Mouse (Mus musculus) embryonic facial prominence, embryonic 15.5 days (tissue): Measurements from ENCODE around the gene Birc7. TPM values are rescaled to one million over a fixed set of nuclear protein-coding genes. Genes with fewer than 3 reads are reported as not detected.

Experiments
- ATAC-seq: fragments of 200-750 bp; cut with Nextera tagmentation; 2 replicates; pipeline ENCODE4 v1.8.0; 2017; ENCODE audit warnings: low read depth, moderate TSS enrichment; ENCODE audit not compliant: insufficient number of reproducible peaks, low FRiP score, low TSS enrichment
- H3K27ac ChIP-seq: fragments of 300-500 bp; sonication (generic); replicated peaks from 2 replicates; pipeline ENCODE4 v1.5.1; 2015; ENCODE audit warnings: mild to moderate bottlenecking, inconsistent platforms
- H3K27me3 ChIP-seq: fragments of 300-500 bp; sonication (generic); 2 replicates; pipeline ENCODE4 v1.6.1; 2015; ENCODE audit warnings: inconsistent platforms
- H3K36me3 ChIP-seq: fragments of 300-500 bp; sonication (generic); 2 replicates; pipeline ENCODE4 v1.6.1; 2015; ENCODE audit warnings: mild to moderate bottlenecking, inconsistent platforms
- H3K4me1 ChIP-seq: fragments of 300-500 bp; sonication (generic); 2 replicates; pipeline ENCODE4 v1.6.1; 2015; ENCODE audit warnings: inconsistent platforms
- H3K4me2 ChIP-seq: fragments of 300-500 bp; sonication (generic); replicated peaks from 2 replicates; pipeline ENCODE4 v1.6.1; 2015; ENCODE audit warnings: mild to moderate bottlenecking, inconsistent platforms
- H3K4me3 ChIP-seq: fragments of 300-500 bp; sonication (generic); replicated peaks from 2 replicates; pipeline ENCODE4 v1.5.1; 2015; ENCODE audit warnings: mild to moderate bottlenecking, inconsistent platforms
- H3K9ac ChIP-seq: fragments of 300-500 bp; sonication (generic); 2 replicates; pipeline ENCODE4 v1.6.1; 2015; ENCODE audit warnings: inconsistent platforms
- H3K9me3 ChIP-seq: fragments of 300-500 bp; sonication (generic); replicated peaks from 2 replicates; pipeline ENCODE4 v1.6.1; 2016; ENCODE audit warnings: inconsistent platforms
- WGBS: fragments of 180-500 bp; shearing (Covaris S2); methylation state at CpG from one replicate; pipeline ENCODE4 v1.1.7; 2015; 5-methylcytosine and 5-hydroxymethylcytosine counted together
- polyA plus RNA-seq: library from polyadenylated mRNA; unstranded; fragments of >200 nt; fragmentation: Nextera tagmentation; extraction: Ambion mirVana; gene quantifications from 2 replicates; pipeline ENCODE4 v1.2.1, GENCODE M21; 2015

Birc7 gene
- polyA plus RNA-seq, 1 experiment from 2014 or later = not detected

DNA sequence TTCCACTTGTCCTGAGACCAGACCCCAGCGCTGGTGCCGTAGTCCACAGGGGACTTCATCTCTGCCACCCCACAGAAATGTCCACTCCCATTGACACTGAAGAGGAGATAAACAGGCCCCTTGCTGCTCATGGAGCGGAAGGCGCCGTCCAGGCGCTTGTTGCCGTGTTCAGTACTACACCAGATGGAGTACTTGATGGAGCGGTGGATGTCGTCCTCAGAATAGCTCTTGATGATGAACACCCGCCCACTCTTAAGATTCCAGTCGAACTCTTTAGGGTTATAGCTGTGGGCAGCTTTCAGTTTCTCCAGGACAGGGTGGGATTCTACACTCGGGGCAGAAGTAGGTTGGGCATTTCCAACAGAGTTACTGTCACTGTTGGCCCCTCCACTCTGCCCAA lies 17.9 kb upstream of the Birc7 start:
- Histone ChIP-seq H3K27ac (no peak overlapping the region), H3K9me3 (no peaks in the 10 kb centered on the region), H3K4me3 (no peak overlapping the region), H3K4me2 (no peak overlapping the region), H3K9ac (no peak overlapping the region), H3K36me3 (peaks cover 77% of the 10 kb centered on the region), H3K27me3 (no peaks in the 10 kb centered on the region), H3K4me1 (peaks cover 9% of the 10 kb centered on the region; the same call in 1 of the 2 replicates)
- ATAC-seq = no peak
- WGBS = 93% methylated on average over 12 of the region's 12 CpGs

DNA sequence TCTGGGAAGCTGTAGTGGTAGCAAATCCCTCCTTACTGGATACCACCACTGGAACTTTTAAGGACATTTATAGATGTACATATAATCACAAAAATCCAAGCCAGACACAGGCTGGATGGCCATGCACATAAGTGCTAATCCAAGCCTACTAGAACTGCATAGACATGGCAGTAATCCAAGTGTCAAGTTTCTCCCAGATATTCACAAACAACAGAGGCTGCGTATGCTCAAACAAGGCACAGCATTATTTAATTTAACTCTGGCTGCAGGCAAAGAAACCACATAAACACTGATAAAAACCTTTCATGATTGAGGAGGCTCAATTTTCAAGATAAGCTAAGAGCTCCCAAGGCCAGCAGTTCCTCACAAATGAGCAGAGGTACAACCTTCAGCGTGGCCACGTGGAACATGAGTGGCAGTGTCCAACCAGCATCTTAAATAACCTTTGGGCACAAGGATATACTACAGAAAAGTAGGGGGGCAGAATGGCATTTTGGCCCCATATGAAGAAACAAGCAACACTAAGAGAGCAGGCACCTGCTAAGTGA lies 12.9 kb upstream of the Birc7 start:
- Histone ChIP-seq H3K36me3 (peaks cover 62% of the 10 kb centered on the region), H3K9ac (no peak overlapping the region), H3K9me3 (no peaks in the 10 kb centered on the region), H3K27me3 (no peaks in the 10 kb centered on the region), H3K4me1 (peaks cover 20% of the 10 kb centered on the region), H3K4me2 (no peak overlapping the region), H3K4me3 (no peak overlapping the region), H3K27ac (no peak overlapping the region)
- 45% methylated on average over 3 of the region's 3 CpGs for WGBS
- ATAC-seq = no peak

DNA sequence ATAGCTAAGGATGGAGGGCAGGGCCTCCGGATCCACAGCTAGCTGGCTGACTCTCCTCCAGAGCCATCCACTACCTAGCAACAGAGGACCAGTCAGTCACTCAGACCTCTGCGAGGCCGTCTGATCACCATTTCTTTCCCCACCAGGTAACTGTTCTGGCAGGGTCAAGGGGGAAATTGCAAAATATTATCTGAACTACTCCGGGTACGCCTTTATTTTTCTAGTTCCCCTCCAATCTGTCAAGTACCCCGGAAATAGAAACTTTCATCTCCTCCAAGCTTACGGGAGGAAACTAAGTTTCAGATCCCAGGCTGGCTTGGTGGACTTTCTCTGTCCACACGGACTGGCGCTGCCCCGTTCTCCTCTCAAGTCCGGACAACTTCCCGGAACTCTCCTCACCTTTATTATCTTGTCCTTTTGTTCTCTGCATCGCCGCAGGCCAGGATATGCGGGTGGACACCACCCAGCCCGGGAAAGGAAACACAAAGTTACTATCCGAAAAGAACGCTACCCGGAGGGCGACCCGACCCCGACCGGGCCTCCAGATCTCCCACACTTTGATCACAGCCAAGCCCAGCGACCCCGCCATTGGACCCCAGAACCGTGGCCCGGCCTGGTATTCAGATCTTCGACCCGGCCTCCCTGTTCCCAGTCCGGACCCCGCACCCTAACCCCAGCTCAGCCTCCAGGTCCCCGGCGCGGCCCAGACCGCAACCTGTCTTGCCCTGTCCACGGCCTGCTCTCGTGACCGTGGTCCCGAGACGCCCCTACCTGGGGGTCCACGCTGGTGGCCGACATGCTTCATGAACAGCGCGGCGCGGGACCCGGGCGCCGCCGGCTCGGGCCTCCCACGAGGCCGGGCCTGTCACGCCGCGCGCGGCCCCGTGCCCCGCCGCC lies 8.7 kb upstream of the Birc7 start:
- Histone ChIP-seq H3K9me3 (no peaks in the 10 kb centered on the region), H3K36me3 (peaks cover 23% of the 10 kb centered on the region), H3K27me3 (no peaks in the 10 kb centered on the region), H3K9ac (peak overlapping the region; percentile 100), H3K4me3 (peak overlapping the region; percentile 100), H3K4me2 (peak overlapping the region; percentile 74), H3K27ac (no peak overlapping the region; the same call in 1 of the 2 replicates), H3K4me1 (peaks cover 24% of the 10 kb centered on the region)
- peak; percentile 53; the same call in 1 of the 2 replicates for ATAC-seq
- 1% methylated on average over 61 of the region's 61 CpGs for WGBS

DNA sequence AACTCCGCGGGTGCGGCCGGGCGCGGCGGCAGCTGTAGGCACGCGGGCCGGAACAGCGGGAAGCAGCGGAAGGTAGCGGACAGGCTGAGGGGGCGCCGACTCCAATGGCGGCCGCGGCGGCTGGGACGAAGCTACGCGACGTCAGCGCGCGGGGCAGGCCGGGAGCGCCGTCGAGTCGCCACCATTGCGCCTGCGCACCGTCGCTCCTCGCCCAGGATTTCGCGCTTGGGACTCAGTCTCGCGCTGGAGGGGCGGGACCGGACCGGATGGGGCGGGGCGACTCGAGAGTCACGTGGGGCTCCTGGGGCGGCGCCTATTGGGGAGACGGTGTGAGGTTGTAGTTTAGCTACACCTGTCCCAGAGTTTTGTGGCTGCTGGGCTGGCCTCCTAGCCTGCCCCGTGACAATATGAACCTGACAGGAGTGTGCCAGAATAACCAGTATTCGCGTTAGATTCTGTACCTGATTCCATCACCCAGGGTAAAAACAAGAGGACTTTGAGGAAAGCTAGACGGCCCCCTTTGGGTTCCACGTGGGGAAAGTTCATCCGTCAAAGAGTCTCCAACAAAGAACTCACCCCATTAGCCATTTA lies 7.9 kb upstream of the Birc7 start, which contains the start of gene Ythdf1:
Gene Ythdf1, minus strand, starts transcription at position 140 of the 591 bp plus-strand sequence.
- H3K4me1 ChIP-seq = peaks cover 19% of the 10 kb centered on the region
- under 1% methylated on average over 25 of the region's 56 CpGs for WGBS
- H3K9me3 ChIP-seq = no peaks in the 10 kb centered on the region
- H3K27ac ChIP-seq = no peak within 1 kb of the TSS; the same call in 1 of the 2 replicates
- peak within 1 kb of the TSS; percentile 74 for H3K4me2 ChIP-seq
- H3K9ac ChIP-seq = peak within 1 kb of the TSS; percentile 100
- H3K36me3 ChIP-seq = peaks cover 16% of the 10 kb centered on the region
- ATAC-seq = peak; percentile 92
- H3K4me3 ChIP-seq = peak within 1 kb of the TSS; percentile 100
- no peaks in the 10 kb centered on the region for H3K27me3 ChIP-seq

DNA sequence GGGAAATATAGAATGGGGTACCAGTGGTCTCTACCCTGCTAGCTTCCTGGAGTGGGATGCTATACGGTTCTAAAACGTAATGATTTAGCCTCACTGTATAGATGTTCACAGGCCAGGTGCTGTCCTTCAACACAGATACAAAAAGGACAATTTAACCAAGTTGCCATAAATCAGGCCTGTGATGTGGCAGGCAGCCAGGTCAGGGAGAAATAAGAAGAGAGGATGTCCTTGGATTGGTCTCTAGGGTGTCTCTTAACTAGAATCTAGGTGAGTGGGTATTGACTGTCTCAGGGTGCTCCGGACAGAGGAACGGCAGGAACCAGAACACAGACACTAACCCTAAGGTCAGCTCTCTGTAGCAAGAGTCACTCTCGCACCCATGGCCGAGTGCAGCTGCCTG lies 6.1 kb upstream of the Birc7 start:
- H3K9ac ChIP-seq = no peak overlapping the region
- no peak overlapping the region for H3K4me3 ChIP-seq
- WGBS = 84% methylated on average over 6 of the region's 6 CpGs
- H3K27me3 ChIP-seq = no peaks in the 10 kb centered on the region
- peaks cover 14% of the 10 kb centered on the region for H3K4me1 ChIP-seq
- peaks cover 8% of the 10 kb centered on the region for H3K36me3 ChIP-seq
- no peak for ATAC-seq
- H3K27ac ChIP-seq = no peak overlapping the region
- H3K4me2 ChIP-seq = no peak overlapping the region
- H3K9me3 ChIP-seq = no peaks in the 10 kb centered on the region

DNA sequence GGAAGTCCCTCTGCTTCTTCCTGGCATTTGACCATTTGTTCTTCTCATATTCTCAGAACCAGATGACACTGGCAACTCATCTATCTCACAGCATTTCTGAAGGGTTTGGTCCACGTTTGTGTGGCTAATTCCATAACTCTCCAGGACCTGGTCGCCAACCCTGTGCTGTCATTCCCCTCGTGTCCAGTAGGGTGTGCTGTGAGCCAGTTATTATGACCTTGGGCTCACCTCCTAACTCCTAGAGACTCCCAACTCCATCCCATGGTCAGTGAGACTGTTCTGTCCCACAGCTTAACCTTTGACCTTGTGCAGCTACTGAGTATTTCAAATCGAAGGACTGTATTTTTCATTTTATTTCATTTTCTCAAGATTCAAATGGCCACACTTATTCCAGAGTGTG lies 3.6 kb upstream of the Birc7 start:
- H3K4me2 ChIP-seq = no peak overlapping the region
- no peaks in the 10 kb centered on the region for H3K36me3 ChIP-seq
- H3K4me3 ChIP-seq = no peak overlapping the region
- no peak overlapping the region for H3K27ac ChIP-seq
- 5% methylated on average over 4 of the region's 4 CpGs for WGBS
- H3K27me3 ChIP-seq = no peaks in the 10 kb centered on the region
- no peaks in the 10 kb centered on the region for H3K9me3 ChIP-seq
- no peak for ATAC-seq
- H3K9ac ChIP-seq = no peak overlapping the region
- 0 out of 2 replicates have a peak, but pooled peaks cover 7% of the 10 kb centered on the region for H3K4me1 ChIP-seq

DNA sequence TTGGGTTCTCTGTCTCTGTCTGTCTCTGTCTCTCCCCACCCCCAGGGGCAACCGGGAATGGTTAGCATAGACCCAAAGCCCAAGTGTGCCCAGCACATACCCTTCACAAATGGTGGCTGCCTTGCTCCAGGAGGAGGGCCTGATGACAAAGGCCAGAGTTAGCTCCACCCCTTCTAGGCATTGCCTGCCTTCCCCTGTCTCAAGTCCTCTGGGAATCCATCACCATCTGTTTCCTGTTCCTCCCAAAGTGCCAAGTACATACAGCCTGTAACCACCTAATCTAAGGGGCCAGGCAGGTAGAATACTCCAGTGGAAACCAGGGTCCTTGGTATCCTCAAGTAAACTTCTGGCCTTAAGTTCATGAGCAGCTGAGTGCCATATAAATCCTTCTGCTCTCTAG lies 3.6 kb downstream of the Birc7 start:
- Histone ChIP-seq H3K36me3 (no peaks in the 10 kb centered on the region), H3K4me1 (no peaks in the 10 kb centered on the region), H3K9ac (no peak overlapping the region), H3K9me3 (no peaks in the 10 kb centered on the region), H3K27ac (no peak overlapping the region), H3K27me3 (no peaks in the 10 kb centered on the region), H3K4me2 (no peak overlapping the region), H3K4me3 (no peak overlapping the region)
- WGBS = 71% methylated on average over 1 of the region's 1 CpGs
- no peak for ATAC-seq

DNA sequence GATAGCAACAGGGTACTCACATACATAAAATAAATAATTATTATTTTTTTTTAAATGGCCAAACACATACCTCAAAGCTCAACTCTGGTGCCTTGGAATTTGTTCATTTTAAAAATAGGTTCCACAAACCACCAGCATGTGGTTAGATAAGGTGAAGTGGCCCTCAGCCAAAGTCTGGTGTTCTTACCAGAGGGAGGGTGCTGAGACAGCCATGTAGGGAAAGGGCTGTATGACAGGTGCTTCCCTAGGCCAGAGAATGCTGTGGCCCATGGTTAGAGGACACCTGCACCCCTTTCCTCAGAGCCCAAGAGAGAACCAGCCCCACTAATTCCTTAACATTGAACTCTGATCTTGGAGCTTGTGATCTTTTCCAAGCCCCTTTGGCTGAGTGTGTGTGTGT lies 11.4 kb downstream of the Birc7 start:
- no peak for ATAC-seq
- H3K9me3 ChIP-seq = no peaks in the 10 kb centered on the region
- H3K4me2 ChIP-seq = no peak overlapping the region
- no peak overlapping the region for H3K27ac ChIP-seq
- no peaks in the 10 kb centered on the region for H3K4me1 ChIP-seq
- no peak overlapping the region for H3K4me3 ChIP-seq
- H3K9ac ChIP-seq = no peak overlapping the region
- H3K27me3 ChIP-seq = no peaks in the 10 kb centered on the region
- no peaks in the 10 kb centered on the region for H3K36me3 ChIP-seq

DNA sequence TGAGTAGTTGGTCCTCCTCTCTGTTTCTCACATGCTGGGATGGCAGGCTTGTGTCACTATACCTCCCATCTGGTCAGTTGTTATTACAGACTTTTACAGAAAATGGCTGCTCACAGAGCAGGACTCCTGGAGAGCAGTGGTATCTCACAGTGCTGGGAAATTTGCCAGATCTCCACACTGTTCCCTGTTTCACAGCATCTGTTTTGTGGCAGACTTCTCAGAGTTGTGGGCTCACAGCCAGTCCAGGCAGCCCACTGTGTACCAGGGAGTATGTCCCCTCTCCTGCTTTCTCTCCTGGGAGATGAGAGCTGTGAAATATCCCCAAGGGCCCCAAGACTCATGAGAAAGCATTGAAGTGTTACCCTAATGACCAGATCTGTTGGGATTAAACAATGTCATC lies 13.0 kb downstream of the Birc7 start:
- Histone ChIP-seq H3K36me3 (no peaks in the 10 kb centered on the region), H3K4me3 (no peak overlapping the region)
- no peak for ATAC-seq

DNA sequence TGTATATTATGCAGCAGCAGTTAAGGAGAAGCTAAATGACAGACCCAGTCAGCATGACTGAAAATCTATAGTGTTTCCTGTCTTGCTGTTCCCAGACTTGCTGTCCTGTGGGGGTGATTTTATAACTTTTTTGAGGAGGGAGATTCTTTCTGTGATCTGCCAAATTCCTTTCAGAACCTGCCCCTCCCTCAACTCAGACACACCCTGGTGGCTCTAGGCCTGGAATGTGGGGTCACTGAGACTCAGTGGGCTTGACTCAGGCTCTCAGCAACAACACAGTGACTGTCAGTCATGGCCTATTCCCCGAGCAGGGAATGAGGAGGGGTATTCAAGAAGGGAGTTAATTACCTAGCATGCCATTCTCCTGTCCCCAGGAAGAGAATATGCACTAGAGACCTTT lies 21.1 kb downstream of the Birc7 start:
- no peaks in the 10 kb centered on the region for H3K36me3 ChIP-seq
- H3K4me3 ChIP-seq = no peak overlapping the region
- ATAC-seq = no peak
- no peak overlapping the region for H3K27ac ChIP-seq
- H3K9ac ChIP-seq = no peak overlapping the region
- WGBS = 20% methylated on average over 1 of the region's 1 CpGs
- H3K27me3 ChIP-seq = peaks cover 18% of the 10 kb centered on the region
- H3K4me1 ChIP-seq = peaks cover 9% of the 10 kb centered on the region
- no peaks in the 10 kb centered on the region for H3K9me3 ChIP-seq
- H3K4me2 ChIP-seq = no peak overlapping the region

More for the DNA sequence above, 13.0 kb downstream of the Birc7 start:
- Histone ChIP-seq H3K4me2 (no peak overlapping the region), H3K9ac (no peak overlapping the region), H3K27me3 (no peaks in the 10 kb centered on the region), H3K4me1 (no peaks in the 10 kb centered on the region), H3K9me3 (no peaks in the 10 kb centered on the region), H3K27ac (no peak overlapping the region)

DNA sequence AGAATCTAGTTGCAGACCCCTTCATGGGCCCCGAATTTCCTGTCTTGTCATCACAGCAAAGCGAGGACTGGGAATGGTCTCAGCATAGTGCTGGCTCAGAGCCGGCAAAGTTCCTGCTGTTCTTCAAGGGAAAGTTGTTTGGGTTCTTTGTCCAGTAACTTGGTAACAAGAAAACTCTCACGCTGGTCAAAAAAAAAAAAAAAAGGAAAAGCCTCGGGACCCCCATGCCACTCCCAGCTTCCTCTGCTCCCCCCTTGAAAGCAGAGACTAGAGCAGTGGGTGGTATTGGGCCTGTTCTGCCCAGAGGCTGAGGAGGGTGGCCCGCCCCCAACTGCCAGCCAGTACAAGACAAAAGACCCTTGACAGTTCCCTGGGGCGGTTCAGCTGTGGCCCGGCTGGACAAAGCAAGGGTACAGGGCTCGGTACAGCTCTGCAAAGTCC lies 23.9 kb downstream of the Birc7 start:
- 0 out of 2 replicates have a peak, but pooled peaks have one; percentile 12 for ATAC-seq
- no peaks in the 10 kb centered on the region for H3K36me3 ChIP-seq
- peak overlapping the region; percentile 89; the same call in 1 of the 2 replicates for H3K4me2 ChIP-seq
- H3K9ac ChIP-seq = no peak overlapping the region
- peaks cover 33% of the 10 kb centered on the region for H3K27me3 ChIP-seq
- no peaks in the 10 kb centered on the region for H3K9me3 ChIP-seq
- H3K4me3 ChIP-seq = no peak overlapping the region
- 10% methylated on average over 9 of the region's 9 CpGs for WGBS
- no peak overlapping the region for H3K27ac ChIP-seq
- peaks cover 9% of the 10 kb centered on the region for H3K4me1 ChIP-seq
